Mouse (Mus musculus): Measurements from ENCODE around the gene Slc39a10. TPM values are rescaled to one million over a fixed set of nuclear protein-coding genes. Genes with fewer than 3 reads are reported as not detected.

Gene Slc39a10
- polyA plus RNA-seq, 1 experiment = not detected

- no peak for TF ChIP-seq CTCF (IDR thresholded peaks at IDR 0.05; ENCODE audit: insufficient read depth, low read depth, low read length)
- TF ChIP-seq POLR2A (IDR thresholded peaks at IDR 0.05; ENCODE audit: insufficient read depth, low read depth, low read length) = no peak
- Histone ChIP-seq H3K4me1 (ENCODE audit: control insufficient read depth, insufficient read depth, low read length) (no peaks in the 10 kb centered on the region), H3K4me3 (ENCODE audit: insufficient read depth, low read depth, low read length) (no peak overlapping the region), H3K27ac (ENCODE audit: insufficient read depth, low read depth, low read length) (no peak overlapping the region)
- 14% methylated on average over 3 of the region's 3 CpGs for WGBS
Measured at GRCm38 (mm10) chr1:46885231-46885630, 7.4 kb downstream of the Slc39a10 start.

DNA sequence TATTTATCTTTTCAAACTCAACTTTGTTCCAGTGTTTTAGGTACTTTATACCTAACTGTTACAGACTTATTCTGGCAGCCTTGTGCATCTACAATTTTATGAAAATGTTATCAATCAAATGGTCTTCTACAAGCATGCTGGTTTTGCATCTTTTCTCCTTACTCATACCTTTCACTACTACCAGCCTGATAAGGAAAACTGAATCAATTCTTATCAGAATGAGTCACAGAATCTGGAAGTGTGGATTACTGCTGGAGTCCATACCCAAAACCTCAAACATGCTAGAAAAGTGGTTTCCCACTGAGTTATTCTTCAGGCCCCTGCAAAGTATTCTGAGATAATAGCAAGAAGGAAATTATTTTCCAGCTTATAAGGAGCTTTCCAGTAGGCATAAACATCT, 12.7 kb downstream of the Slc39a10 start:
- no peak for TF ChIP-seq POLR2A (IDR thresholded peaks at IDR 0.05; ENCODE audit: insufficient read depth, low read depth, low read length)
- TF ChIP-seq CTCF (IDR thresholded peaks at IDR 0.05; ENCODE audit: insufficient read depth, low read depth, low read length) = no peak
- Histone ChIP-seq H3K4me3 (ENCODE audit: insufficient read depth, low read depth, low read length) (no peak overlapping the region), H3K4me1 (ENCODE audit: control insufficient read depth, insufficient read depth, low read length) (no peaks in the 10 kb centered on the region)

GRCm38 (mm10) chr1:46873770-46874169, 18.9 kb downstream of the Slc39a10 start:
- TF ChIP-seq POLR2A (IDR thresholded peaks at IDR 0.05; ENCODE audit: insufficient read depth, low read depth, low read length) (no peak), CTCF (IDR thresholded peaks at IDR 0.05; ENCODE audit: insufficient read depth, low read depth, low read length) (no peak)
- H3K4me3 ChIP-seq (ENCODE audit: insufficient read depth, low read depth, low read length) = no peak overlapping the region
- H3K4me1 ChIP-seq (ENCODE audit: control insufficient read depth, insufficient read depth, low read length) = no peaks in the 10 kb centered on the region
- WGBS = 72% methylated on average over 3 of the region's 3 CpGs
- no peak overlapping the region for H3K27ac ChIP-seq (ENCODE audit: insufficient read depth, low read depth, low read length)

More for the DNA sequence above, 12.7 kb downstream of the Slc39a10 start:
- H3K27ac ChIP-seq (ENCODE audit: insufficient read depth, low read depth, low read length) = no peak overlapping the region

DNA sequence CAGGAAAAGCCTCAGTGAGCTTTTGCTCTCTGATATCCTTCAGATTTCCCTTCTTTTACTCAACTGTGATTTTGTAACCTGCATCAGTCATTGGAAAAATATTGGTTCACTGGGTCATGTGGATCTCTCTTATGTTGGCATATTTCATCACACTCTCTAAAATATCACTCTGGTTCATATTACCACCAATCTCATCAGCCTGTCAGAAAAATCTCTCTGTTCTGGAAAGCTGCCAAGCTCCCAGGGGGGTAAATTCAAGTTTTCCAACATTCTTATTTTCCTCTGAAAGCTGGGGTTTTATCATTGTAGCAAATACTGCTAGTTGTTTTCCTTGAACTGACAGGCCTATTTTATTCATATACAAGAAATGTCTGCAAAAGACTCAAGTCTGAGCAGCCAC, 22.9 kb downstream of the Slc39a10 start:
- H3K4me3 ChIP-seq (ENCODE audit: insufficient read depth, low read depth, low read length) = no peak overlapping the region
- H3K4me1 ChIP-seq (ENCODE audit: control insufficient read depth, insufficient read depth, low read length) = no peaks in the 10 kb centered on the region
- TF ChIP-seq CTCF (IDR thresholded peaks at IDR 0.05; ENCODE audit: insufficient read depth, low read depth, low read length) (no peak), POLR2A (IDR thresholded peaks at IDR 0.05; ENCODE audit: insufficient read depth, low read depth, low read length) (no peak)
- H3K27ac ChIP-seq (ENCODE audit: insufficient read depth, low read depth, low read length) = no peak overlapping the region

- Histone ChIP-seq H3K4me1 (ENCODE audit: control insufficient read depth, insufficient read depth, low read length) (no peaks in the 10 kb centered on the region), H3K4me3 (ENCODE audit: insufficient read depth, low read depth, low read length) (no peak overlapping the region), H3K27ac (ENCODE audit: insufficient read depth, low read depth, low read length) (no peak overlapping the region)
- TF ChIP-seq CTCF (IDR thresholded peaks at IDR 0.05; ENCODE audit: insufficient read depth, low read depth, low read length) = no peak
- TF ChIP-seq POLR2A (IDR thresholded peaks at IDR 0.05; ENCODE audit: insufficient read depth, low read depth, low read length) = no peak
- WGBS = 82% methylated on average over 7 of the region's 7 CpGs
Measured at GRCm38 (mm10) chr1:46864175-46864885, 28.3 kb downstream of the Slc39a10 start.

DNA sequence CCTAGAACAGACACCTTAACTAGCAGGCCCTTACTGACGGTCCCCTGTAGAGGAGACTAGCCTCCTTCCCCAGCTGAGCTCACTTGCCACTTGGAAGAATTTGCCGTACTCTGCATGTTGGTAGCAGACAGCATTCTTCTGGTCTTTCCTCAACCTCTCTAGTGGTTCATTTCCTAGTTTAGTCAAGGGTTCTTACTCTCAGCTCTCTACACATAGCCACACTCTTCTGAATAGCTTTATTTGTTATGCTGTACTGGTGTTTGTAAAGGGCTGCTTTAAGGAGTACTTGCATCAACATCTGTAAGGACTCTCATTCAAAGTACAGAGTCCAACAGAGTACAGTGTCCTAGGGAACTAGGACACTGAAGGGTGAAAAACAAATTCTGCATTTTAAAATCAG, 29.2 kb downstream of the Slc39a10 start:
- Histone ChIP-seq H3K4me1 (ENCODE audit: control insufficient read depth, insufficient read depth, low read length) (no peaks in the 10 kb centered on the region), H3K27ac (ENCODE audit: insufficient read depth, low read depth, low read length) (no peak overlapping the region), H3K4me3 (ENCODE audit: insufficient read depth, low read depth, low read length) (no peak overlapping the region)
- TF ChIP-seq CTCF (IDR thresholded peaks at IDR 0.05; ENCODE audit: insufficient read depth, low read depth, low read length) (no peak), POLR2A (IDR thresholded peaks at IDR 0.05; ENCODE audit: insufficient read depth, low read depth, low read length) (no peak)
- WGBS = 90% methylated on average over 2 of the region's 2 CpGs

- WGBS = 74% methylated on average over 1 of the region's 1 CpGs
- no peak overlapping the region for H3K4me3 ChIP-seq (ENCODE audit: insufficient read depth, low read depth, low read length)
- no peaks in the 10 kb centered on the region for H3K4me1 ChIP-seq (ENCODE audit: control insufficient read depth, insufficient read depth, low read length)
- H3K27ac ChIP-seq (ENCODE audit: insufficient read depth, low read depth, low read length) = no peak overlapping the region
- TF ChIP-seq POLR2A (IDR thresholded peaks at IDR 0.05; ENCODE audit: insufficient read depth, low read depth, low read length) (no peak), CTCF (IDR thresholded peaks at IDR 0.05; ENCODE audit: insufficient read depth, low read depth, low read length) (no peak)
Measured at GRCm38 (mm10) chr1:46860082-46860481, 32.6 kb downstream of the Slc39a10 start.

DNA sequence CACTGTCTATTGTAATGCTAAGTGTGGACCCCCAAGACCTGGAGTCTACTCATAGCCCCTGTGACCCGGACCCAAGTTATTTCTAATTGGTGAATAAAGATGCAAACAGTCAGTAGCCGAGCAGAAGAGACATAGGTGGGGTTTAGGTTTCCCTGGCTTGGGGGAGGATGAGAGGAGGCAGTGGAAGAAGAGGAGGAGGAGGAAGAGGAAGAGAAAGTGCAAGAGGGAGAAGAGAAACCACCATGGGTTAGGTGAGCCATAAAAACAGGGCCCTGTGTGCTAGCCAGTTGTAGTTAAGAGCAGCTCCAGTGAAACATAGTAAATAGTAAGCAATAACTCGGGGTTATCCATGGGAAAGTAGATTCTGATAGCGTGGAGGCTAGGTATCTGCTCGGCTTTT, 34.1 kb downstream of the Slc39a10 start:
- TF ChIP-seq CTCF (IDR thresholded peaks at IDR 0.05; ENCODE audit: insufficient read depth, low read depth, low read length) (no peak), POLR2A (IDR thresholded peaks at IDR 0.05; ENCODE audit: insufficient read depth, low read depth, low read length) (no peak)
- H3K27ac ChIP-seq (ENCODE audit: insufficient read depth, low read depth, low read length) = no peak overlapping the region
- 84% methylated on average over 5 of the region's 5 CpGs for WGBS
- no peaks in the 10 kb centered on the region for H3K4me1 ChIP-seq (ENCODE audit: control insufficient read depth, insufficient read depth, low read length)
- H3K4me3 ChIP-seq (ENCODE audit: insufficient read depth, low read depth, low read length) = no peak overlapping the region

DNA sequence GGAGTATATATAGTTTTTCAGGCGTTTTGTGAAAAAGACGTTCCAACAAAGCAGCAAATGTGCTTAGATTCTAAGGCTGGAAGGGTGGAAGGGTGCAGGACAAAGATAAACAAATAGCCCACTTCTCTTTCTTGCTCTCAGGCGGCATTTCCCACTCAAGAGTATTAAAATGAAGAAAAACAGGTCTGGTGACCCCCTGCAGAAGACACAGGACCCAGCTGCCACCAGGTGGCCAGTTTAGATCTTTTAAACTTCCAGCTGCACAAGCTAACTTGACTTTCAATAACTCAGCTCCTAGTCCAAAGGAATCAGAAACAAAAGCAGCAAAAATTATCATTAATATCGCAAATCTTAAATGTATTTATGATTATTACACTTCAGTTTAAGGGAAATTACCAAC, 36.2 kb downstream of the Slc39a10 start:
- H3K4me1 ChIP-seq (ENCODE audit: control insufficient read depth, insufficient read depth, low read length) = no peaks in the 10 kb centered on the region
- no peak overlapping the region for H3K4me3 ChIP-seq (ENCODE audit: insufficient read depth, low read depth, low read length)
- TF ChIP-seq POLR2A (IDR thresholded peaks at IDR 0.05; ENCODE audit: insufficient read depth, low read depth, low read length) (no peak), CTCF (IDR thresholded peaks at IDR 0.05; ENCODE audit: insufficient read depth, low read depth, low read length) (no peak)
- H3K27ac ChIP-seq (ENCODE audit: insufficient read depth, low read depth, low read length) = no peak overlapping the region
- 78% methylated on average over 4 of the region's 4 CpGs for WGBS

All from olfactory bulb, adult 2 months (tissue).